Mouse (Mus musculus) intestine, embryonic 16.5 days (tissue): ENCODE measurements around the gene Lhfp. TPM values are rescaled to one million over a fixed set of nuclear protein-coding genes. Genes with fewer than 3 reads are reported as not detected.

Experiments used
- ATAC-seq: fragments of 200-750 bp; cut with Nextera tagmentation; 2 replicates; pipeline ENCODE4 v1.8.0; 2017; ENCODE audit warnings: moderate TSS enrichment, moderate library complexity
- H3K27ac ChIP-seq: fragments of 300-500 bp; sonication (generic); 2 replicates; pipeline ENCODE4 v1.5.1; 2014; ENCODE audit warnings: mild to moderate bottlenecking, low read length
- H3K27me3 ChIP-seq: fragments of 300-500 bp; sonication (generic); replicated peaks from 2 replicates; pipeline ENCODE4 v1.6.1; 2014; ENCODE audit warnings: low read length, control low read depth, mixed read lengths; ENCODE audit not compliant: control insufficient read depth, insufficient read depth
- H3K36me3 ChIP-seq: fragments of 300-500 bp; sonication (generic); 2 replicates; pipeline ENCODE4 v1.6.1; 2014; ENCODE audit warnings: low read length, control low read depth; ENCODE audit not compliant: control insufficient read depth, insufficient read depth
- H3K4me1 ChIP-seq: fragments of 300-500 bp; sonication (generic); 2 replicates; pipeline ENCODE4 v1.6.1; 2014; ENCODE audit warnings: low read length, control low read depth, mixed read lengths; ENCODE audit not compliant: control insufficient read depth, insufficient read depth
- H3K4me2 ChIP-seq: fragments of 300-500 bp; sonication (generic); 2 replicates; pipeline ENCODE4 v1.6.1; 2014; ENCODE audit warnings: low read depth, low read length, control low read depth
- H3K4me3 ChIP-seq: fragments of 300-500 bp; sonication (generic); 2 replicates; pipeline ENCODE4 v1.5.1; 2014; ENCODE audit warnings: mild to moderate bottlenecking, low read length
- H3K9ac ChIP-seq: fragments of 300-500 bp; sonication (generic); 2 replicates; pipeline ENCODE4 v1.6.1; 2014; ENCODE audit warnings: low read depth, low read length
- H3K9me3 ChIP-seq: fragments of 300-500 bp; sonication (generic); 2 replicates; pipeline ENCODE4 v1.6.1; 2016; ENCODE audit warnings: low read length, control low read depth; ENCODE audit not compliant: control insufficient read depth
- WGBS: fragments of 180-500 bp; shearing (Covaris S2); extraction: QIAGEN DNeasy Blood & Tissue Kit; methylation state at CpG from one replicate; pipeline ENCODE4 v1.1.7; 2014; 5-methylcytosine and 5-hydroxymethylcytosine counted together
- polyA plus RNA-seq: library from polyadenylated mRNA; unstranded; fragments of >200 nt; fragmentation: Nextera tagmentation; extraction: Ambion mirVana; gene quantifications from 2 replicates; pipeline ENCODE4 v1.2.1, GENCODE M21; 2015

The Lhfp gene
- polyA plus RNA-seq, 1 experiment from 2014 or later, result 39.6 TPM

- H3K36me3 ChIP-seq, result no peaks in the 10 kb centered on the region
- H3K27me3 ChIP-seq, result peaks cover 6% of the 10 kb centered on the region; the same call in 1 of the 2 replicates
- H3K4me3 ChIP-seq, result no peak overlapping the region
- no peak overlapping the region for H3K9ac ChIP-seq
- no peak for ATAC-seq
- no peaks in the 10 kb centered on the region for H3K9me3 ChIP-seq
- H3K27ac ChIP-seq, result no peak overlapping the region
- whole genome bisulfite sequencing, result 73% methylated on average over 5 of the region's 5 CpGs
- peaks cover 9% of the 10 kb centered on the region; the same call in 1 of the 2 replicates for H3K4me1 ChIP-seq
- no peak overlapping the region for H3K4me2 ChIP-seq
Observed at GRCm38 (mm10) chr3:53038913-53039312, 2.4 kb upstream of the Lhfp start.

GRCm38 (mm10) chr3:53039746-53040145, 1.6 kb upstream of the Lhfp start:
- no peak for ATAC-seq
- Histone ChIP-seq H3K27me3 (peaks cover 9% of the 10 kb centered on the region; the same call in 1 of the 2 replicates), H3K4me2 (no peak overlapping the region), H3K4me3 (no peak overlapping the region), H3K9ac (no peak overlapping the region), H3K4me1 (peaks cover 10% of the 10 kb centered on the region; the same call in 1 of the 2 replicates), H3K36me3 (no peaks in the 10 kb centered on the region), H3K9me3 (no peaks in the 10 kb centered on the region), H3K27ac (no peak overlapping the region)
- 80% methylated on average over 8 of the region's 8 CpGs for whole genome bisulfite sequencing

GRCm38 (mm10) chr3:53040593-53041410, 526 bp upstream of the Lhfp start:
- peaks cover 11% of the 10 kb centered on the region; the same call in 1 of the 2 replicates for H3K4me1 ChIP-seq
- peak overlapping the region; percentile 67 for H3K4me3 ChIP-seq
- H3K36me3 ChIP-seq, result no peaks in the 10 kb centered on the region
- peaks cover 9% of the 10 kb centered on the region; the same call in 1 of the 2 replicates for H3K27me3 ChIP-seq
- H3K4me2 ChIP-seq, result peak overlapping the region; percentile 93
- H3K9ac ChIP-seq, result peak overlapping the region; percentile 77
- ATAC-seq, result peak; percentile 44; the same call in 1 of the 2 replicates
- H3K27ac ChIP-seq, result peak overlapping the region; percentile 42; the same call in 1 of the 2 replicates
- no peaks in the 10 kb centered on the region for H3K9me3 ChIP-seq
- 6% methylated on average over 17 of the region's 17 CpGs for WGBS

GRCm38 (mm10) chr3:53042240-53042567, 876 bp downstream of the Lhfp start:
- Histone ChIP-seq H3K27me3 (peaks cover 9% of the 10 kb centered on the region; the same call in 1 of the 2 replicates), H3K4me3 (peak overlapping the region; percentile 67), H3K36me3 (no peaks in the 10 kb centered on the region), H3K27ac (no peak overlapping the region), H3K4me2 (peak overlapping the region; percentile 93), H3K4me1 (peaks cover 11% of the 10 kb centered on the region; the same call in 1 of the 2 replicates), H3K9me3 (no peaks in the 10 kb centered on the region), H3K9ac (peak overlapping the region; percentile 77)
- ATAC-seq, result no peak
- 25% methylated on average over 9 of the region's 9 CpGs for WGBS

- 89% methylated on average over 13 of the region's 13 CpGs for WGBS
- Histone ChIP-seq H3K4me2 (peak overlapping the region; percentile 27), H3K4me3 (no peak overlapping the region), H3K36me3 (no peaks in the 10 kb centered on the region), H3K4me1 (peaks cover 11% of the 10 kb centered on the region; the same call in 1 of the 2 replicates), H3K27me3 (peaks cover 9% of the 10 kb centered on the region; the same call in 1 of the 2 replicates), H3K27ac (no peak overlapping the region), H3K9ac (no peak overlapping the region), H3K9me3 (no peaks in the 10 kb centered on the region)
- ATAC-seq, result no peak
Observed at GRCm38 (mm10) chr3:53043206-53043780, 2.0 kb downstream of the Lhfp start.

- H3K36me3 ChIP-seq, result no peaks in the 10 kb centered on the region
- no peak for ATAC-seq
- peaks cover 11% of the 10 kb centered on the region; the same call in 1 of the 2 replicates for H3K4me1 ChIP-seq
- H3K9ac ChIP-seq, result peak overlapping the region; percentile 40; the same call in 1 of the 2 replicates
- H3K27ac ChIP-seq, result no peak overlapping the region
- peak overlapping the region; percentile 46 for H3K4me2 ChIP-seq
- peak overlapping the region; percentile 30 for H3K4me3 ChIP-seq
- WGBS, result 43% methylated on average over 7 of the region's 7 CpGs
- H3K9me3 ChIP-seq, result no peaks in the 10 kb centered on the region
- H3K27me3 ChIP-seq, result peaks cover 9% of the 10 kb centered on the region; the same call in 1 of the 2 replicates
Observed at GRCm38 (mm10) chr3:53044238-53044637, 2.9 kb downstream of the Lhfp start.

- Histone ChIP-seq H3K4me3 (peak overlapping the region; percentile 30), H3K27ac (no peak overlapping the region), H3K4me1 (peaks cover 11% of the 10 kb centered on the region; the same call in 1 of the 2 replicates), H3K9ac (peak overlapping the region; percentile 40), H3K4me2 (peak overlapping the region; percentile 46), H3K36me3 (no peaks in the 10 kb centered on the region), H3K27me3 (peaks cover 8% of the 10 kb centered on the region; the same call in 1 of the 2 replicates), H3K9me3 (no peaks in the 10 kb centered on the region)
- no peak for ATAC-seq
- 53% methylated on average over 11 of the region's 11 CpGs for WGBS
Observed at GRCm38 (mm10) chr3:53044682-53045299, 3.5 kb downstream of the Lhfp start.

- no peak overlapping the region for H3K9ac ChIP-seq
- peaks cover 6% of the 10 kb centered on the region; the same call in 1 of the 2 replicates for H3K27me3 ChIP-seq
- no peak for ATAC-seq
- no peaks in the 10 kb centered on the region for H3K9me3 ChIP-seq
- no peaks in the 10 kb centered on the region for H3K36me3 ChIP-seq
- WGBS, result 89% methylated on average over 4 of the region's 4 CpGs
- no peak overlapping the region for H3K4me3 ChIP-seq
- peaks cover 11% of the 10 kb centered on the region; the same call in 1 of the 2 replicates for H3K4me1 ChIP-seq
- H3K27ac ChIP-seq, result no peak overlapping the region
- no peak overlapping the region for H3K4me2 ChIP-seq
Observed at GRCm38 (mm10) chr3:53045697-53046096, 4.4 kb downstream of the Lhfp start.

- H3K4me1 ChIP-seq, result peaks cover 6% of the 10 kb centered on the region; the same call in 1 of the 2 replicates
- no peaks in the 10 kb centered on the region for H3K9me3 ChIP-seq
- no peaks in the 10 kb centered on the region for H3K36me3 ChIP-seq
- no peak overlapping the region for H3K27ac ChIP-seq
- H3K27me3 ChIP-seq, result peaks cover 6% of the 10 kb centered on the region; the same call in 1 of the 2 replicates
- WGBS, result 67% methylated on average over 6 of the region's 6 CpGs
- no peak overlapping the region for H3K4me2 ChIP-seq
- no peak overlapping the region for H3K4me3 ChIP-seq
- no peak overlapping the region for H3K9ac ChIP-seq
- ATAC-seq, result no peak
Observed at GRCm38 (mm10) chr3:53046371-53046770, 5.0 kb downstream of the Lhfp start.
